Mouse (Mus musculus) forelimb bud, embryonic 11.5 days (tissue): ENCODE data around the gene Stk32c.

Source experiments
- DNase-seq: peaks from one replicate; pipeline ENCODE4 v3.0.0-alpha.2; 2012; ENCODE audit warnings: low read depth, low spot score

The Stk32c gene

GRCm38 (mm10) chr7:139200108-139200507, 13.0 kb downstream of the Stk32c start:
- DNase-seq: peak; percentile 62

GRCm38 (mm10) chr7:139197022-139197421, 16.1 kb downstream of the Stk32c start:
- DNase-seq: no peak

GRCm38 (mm10) chr7:139191619-139192018, 21.5 kb downstream of the Stk32c start:
- DNase-seq: no peak

- no peak for DNase-seq
These were observed 22.5 kb downstream of the Stk32c start for GRCm38 (mm10) chr7:139190616-139191015.

- DNase-seq: peak; percentile 41
These were observed 24.4 kb downstream of the Stk32c start for GRCm38 (mm10) chr7:139188634-139189207.

- peak; percentile 67 for DNase-seq
These were observed 25.1 kb downstream of the Stk32c start for GRCm38 (mm10) chr7:139187771-139188633.

GRCm38 (mm10) chr7:139187277-139187676, 25.8 kb downstream of the Stk32c start:
- DNase-seq: no peak

- no peak for DNase-seq
These were observed 26.7 kb downstream of the Stk32c start for GRCm38 (mm10) chr7:139186436-139186835.

GRCm38 (mm10) chr7:139185971-139186370, 27.1 kb downstream of the Stk32c start:
- no peak for DNase-seq

- no peak for DNase-seq
These were observed 28.3 kb downstream of the Stk32c start for GRCm38 (mm10) chr7:139184846-139185245.

GRCm38 (mm10) chr7:139184396-139184795, 28.7 kb downstream of the Stk32c start:
- no peak for DNase-seq

- no peak for DNase-seq
These were observed 33.0 kb downstream of the Stk32c start for GRCm38 (mm10) chr7:139180058-139180457.

GRCm38 (mm10) chr7:139179299-139179698, 33.8 kb downstream of the Stk32c start:
- DNase-seq: no peak

GRCm38 (mm10) chr7:139169143-139169542, 44.0 kb downstream of the Stk32c start:
- DNase-seq: no peak

- DNase-seq: no peak
These were observed 48.7 kb downstream of the Stk32c start for GRCm38 (mm10) chr7:139164410-139164809.

GRCm38 (mm10) chr7:139158956-139159355, 54.2 kb downstream of the Stk32c start:
- no peak for DNase-seq

- no peak for DNase-seq
These were observed 54.6 kb downstream of the Stk32c start for GRCm38 (mm10) chr7:139158549-139158948.

GRCm38 (mm10) chr7:139157541-139157940, 55.6 kb downstream of the Stk32c start:
- DNase-seq: no peak

GRCm38 (mm10) chr7:139156341-139157058, 56.6 kb downstream of the Stk32c start:
- DNase-seq: no peak

GRCm38 (mm10) chr7:139152927-139153326, 60.2 kb downstream of the Stk32c start:
- no peak for DNase-seq

- peak; percentile 46 for DNase-seq
These were observed 62.0 kb downstream of the Stk32c start for GRCm38 (mm10) chr7:139151116-139151515.

- DNase-seq: no peak
These were observed 63.7 kb downstream of the Stk32c start for GRCm38 (mm10) chr7:139149373-139149772.
